Mouse (Mus musculus): Measurements from ENCODE around the gene Bean1.

GRCm38 (mm10) chr8:104134521-104134920 lies 35.7 kb upstream of the Bean1 start:
- TF ChIP-seq CTCF (IDR thresholded peaks at IDR 0.05; ENCODE audit: low read depth), result no peak
- no peak for TF ChIP-seq EP300 (IDR thresholded peaks at IDR 0.05; ENCODE audit: low read depth)
